Mouse (Mus musculus): ENCODE data around the gene Uqcrq. TPM values are rescaled to one million over a fixed set of nuclear protein-coding genes. Genes with fewer than 3 reads are reported as not detected.

The Uqcrq gene
- polyA plus RNA-seq, 1 experiment from 2014 or later: 629 TPM

DNA sequence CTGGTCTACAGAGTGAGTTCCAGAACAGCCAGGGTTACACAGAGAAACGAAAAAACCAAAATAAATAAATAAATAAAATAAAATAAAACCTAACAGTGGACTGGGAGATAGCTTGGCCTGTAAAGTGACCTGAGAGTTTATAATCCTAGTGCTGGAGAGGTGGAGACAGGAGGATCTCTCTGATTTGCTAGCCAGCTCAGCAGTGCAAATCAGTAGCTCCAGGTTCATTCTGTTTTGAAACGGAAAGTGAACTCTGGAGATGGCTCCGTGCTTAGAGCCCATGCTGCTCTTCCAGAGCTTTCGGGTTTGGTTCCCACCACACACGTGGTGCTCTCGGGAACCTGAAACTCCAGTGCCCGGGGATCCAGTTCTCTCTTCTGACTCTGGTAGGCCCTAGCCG, 17.4 kb upstream of the Uqcrq start:
- H3K4me1 ChIP-seq: peaks cover 6% of the 10 kb centered on the region; the same call in 1 of the 2 replicates
- no peak overlapping the region for H3K4me3 ChIP-seq (replicated peaks)
- H3K4me2 ChIP-seq: no peak overlapping the region
- no peaks in the 10 kb centered on the region for H3K27me3 ChIP-seq
- no peak overlapping the region for H3K27ac ChIP-seq
- ATAC-seq (replicated peaks; ENCODE audit: low FRiP score): no peak
- H3K36me3 ChIP-seq: no peaks in the 10 kb centered on the region
- H3K9ac ChIP-seq: no peak overlapping the region
- no peaks in the 10 kb centered on the region for H3K9me3 ChIP-seq (replicated peaks)
- 88% methylated on average over 8 of the region's 8 CpGs for WGBS

DNA sequence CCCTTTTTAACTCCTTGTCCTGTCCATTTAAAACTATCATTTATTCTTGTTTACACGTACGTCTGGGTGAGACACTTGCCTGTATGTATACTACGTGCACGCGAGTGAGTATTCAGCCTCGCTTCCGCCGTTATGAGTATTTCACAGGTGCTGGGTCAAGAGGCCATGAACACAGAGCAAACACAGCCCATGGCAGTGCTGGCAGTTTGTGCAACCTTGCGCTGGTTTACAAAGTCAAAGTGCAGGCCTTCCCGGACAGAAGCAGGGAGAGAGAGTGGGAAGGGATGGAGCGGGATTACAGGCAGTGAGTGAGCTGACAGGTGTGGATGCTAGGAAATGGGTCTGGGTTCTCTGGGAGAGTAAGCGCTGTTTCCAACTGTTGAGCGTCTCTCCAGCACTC, 15.6 kb upstream of the Uqcrq start:
- WGBS: 86% methylated on average over 13 of the region's 13 CpGs
- no peak overlapping the region for H3K4me2 ChIP-seq

DNA sequence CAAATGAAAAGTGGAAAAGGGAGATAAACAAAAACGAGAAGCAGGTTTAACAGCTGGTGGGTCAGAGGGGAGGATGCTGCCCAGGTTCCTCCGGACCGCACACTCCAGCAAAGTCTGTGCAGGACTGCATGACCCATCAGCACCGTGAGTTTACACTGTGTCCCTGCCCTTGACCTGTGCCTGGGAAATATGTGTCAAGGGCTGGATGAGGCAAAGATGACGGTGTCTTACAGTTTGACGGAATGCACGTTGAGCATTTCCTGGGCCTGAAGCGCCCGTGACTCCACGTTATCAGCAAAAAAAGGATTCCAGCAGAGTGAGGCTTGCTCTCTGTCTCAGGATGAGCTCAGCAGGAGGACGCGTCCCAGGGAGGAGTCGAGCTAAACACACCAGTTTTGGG, 14.9 kb upstream of the Uqcrq start:
- Histone ChIP-seq H3K4me3 (replicated peaks) (no peak overlapping the region), H3K4me2 (no peak overlapping the region), H3K9ac (no peak overlapping the region), H3K9me3 (replicated peaks) (no peaks in the 10 kb centered on the region), H3K4me1 (peaks cover 6% of the 10 kb centered on the region; the same call in 1 of the 2 replicates), H3K27me3 (no peaks in the 10 kb centered on the region), H3K27ac (no peak overlapping the region), H3K36me3 (no peaks in the 10 kb centered on the region)
- no peak for ATAC-seq (replicated peaks; ENCODE audit: low FRiP score)
- WGBS: 70% methylated on average over 13 of the region's 13 CpGs

More for the DNA sequence above, 15.6 kb upstream of the Uqcrq start:
- Histone ChIP-seq H3K4me3 (replicated peaks) (no peak overlapping the region), H3K27ac (no peak overlapping the region), H3K36me3 (no peaks in the 10 kb centered on the region), H3K9ac (no peak overlapping the region), H3K9me3 (replicated peaks) (no peaks in the 10 kb centered on the region), H3K4me1 (peaks cover 6% of the 10 kb centered on the region; the same call in 1 of the 2 replicates), H3K27me3 (no peaks in the 10 kb centered on the region)
- no peak for ATAC-seq (replicated peaks; ENCODE audit: low FRiP score)

DNA sequence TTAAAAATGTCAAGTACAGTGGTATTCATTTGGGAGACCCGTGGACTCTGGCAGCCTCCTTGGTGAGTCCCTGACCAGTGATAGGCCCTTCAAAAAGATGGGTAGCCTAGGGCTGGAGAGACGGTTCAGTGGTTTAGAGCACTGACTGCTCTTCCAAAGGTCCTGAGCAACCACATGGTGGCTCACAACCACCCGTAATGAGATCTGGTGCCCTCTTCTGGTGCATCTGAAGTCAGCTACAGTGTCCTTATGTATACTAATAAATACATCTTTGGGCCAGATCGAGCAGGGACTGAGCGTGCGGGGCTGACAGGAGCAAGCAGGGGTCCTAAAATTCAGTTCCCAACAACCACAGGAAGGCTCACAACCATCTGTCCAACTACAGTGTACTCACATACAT, 13.2 kb upstream of the Uqcrq start:
- no peaks in the 10 kb centered on the region for H3K27me3 ChIP-seq
- H3K4me2 ChIP-seq: no peak overlapping the region
- no peaks in the 10 kb centered on the region for H3K4me1 ChIP-seq
- no peak for ATAC-seq (replicated peaks; ENCODE audit: low FRiP score)
- 39% methylated on average over 6 of the region's 6 CpGs for WGBS
- H3K4me3 ChIP-seq (replicated peaks): no peak overlapping the region
- H3K9me3 ChIP-seq (replicated peaks): no peaks in the 10 kb centered on the region
- H3K9ac ChIP-seq: no peak overlapping the region
- H3K27ac ChIP-seq: no peak overlapping the region
- H3K36me3 ChIP-seq: no peaks in the 10 kb centered on the region

DNA sequence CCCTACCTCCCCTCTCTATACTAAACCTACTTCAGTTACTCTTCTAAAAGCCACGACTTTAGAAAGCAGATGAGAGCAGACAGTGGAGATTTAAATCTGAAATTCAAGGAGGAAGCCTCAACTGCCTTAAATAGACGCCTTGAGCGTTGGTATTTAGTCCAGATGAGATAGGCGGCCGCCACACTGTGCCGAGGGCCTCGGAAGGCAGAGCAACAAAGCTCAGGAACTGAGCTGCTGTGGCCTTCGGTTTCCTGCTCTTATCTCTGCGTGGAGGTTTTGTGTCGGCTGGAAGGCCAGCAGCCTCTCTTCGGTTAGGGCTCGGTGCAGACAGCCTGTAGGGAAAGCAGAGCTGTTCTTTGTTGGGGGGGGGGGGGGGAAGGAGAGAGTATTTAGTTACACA, 11.3 kb upstream of the Uqcrq start:
- Histone ChIP-seq H3K9me3 (replicated peaks) (no peaks in the 10 kb centered on the region), H3K9ac (no peak overlapping the region), H3K36me3 (no peaks in the 10 kb centered on the region), H3K4me1 (no peaks in the 10 kb centered on the region), H3K4me2 (no peak overlapping the region), H3K27ac (no peak overlapping the region), H3K27me3 (no peaks in the 10 kb centered on the region), H3K4me3 (replicated peaks) (no peak overlapping the region)
- no peak for ATAC-seq (replicated peaks; ENCODE audit: low FRiP score)
- WGBS: 34% methylated on average over 12 of the region's 12 CpGs

DNA sequence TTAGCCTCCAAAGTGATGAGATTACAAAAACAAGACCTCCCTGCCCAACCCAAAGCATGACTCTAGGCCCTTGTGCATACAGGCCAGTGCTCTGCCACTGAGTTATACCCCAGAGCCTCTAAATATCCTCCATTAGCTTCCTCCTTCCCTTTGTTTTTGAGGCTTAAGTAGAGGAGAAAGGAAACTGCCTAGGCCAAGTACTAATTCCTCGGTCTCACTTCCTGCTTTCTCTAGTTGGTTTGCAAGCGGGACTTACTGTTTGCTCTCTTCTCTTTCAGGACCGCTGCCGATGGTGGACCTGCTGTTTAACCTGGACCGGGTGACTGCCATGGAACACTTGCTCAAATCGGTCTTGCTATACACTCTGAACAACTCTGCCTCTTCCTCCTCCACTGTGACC, 5.7 kb upstream of the Uqcrq start:
- Histone ChIP-seq H3K36me3 (no peaks in the 10 kb centered on the region), H3K27ac (no peak overlapping the region), H3K4me2 (no peak overlapping the region), H3K4me3 (replicated peaks) (no peak overlapping the region), H3K9ac (no peak overlapping the region), H3K9me3 (replicated peaks) (no peaks in the 10 kb centered on the region), H3K27me3 (no peaks in the 10 kb centered on the region), H3K4me1 (peaks cover 6% of the 10 kb centered on the region; the same call in 1 of the 2 replicates)
- WGBS: 86% methylated on average over 6 of the region's 6 CpGs
- no peak for ATAC-seq (replicated peaks; ENCODE audit: low FRiP score)

DNA sequence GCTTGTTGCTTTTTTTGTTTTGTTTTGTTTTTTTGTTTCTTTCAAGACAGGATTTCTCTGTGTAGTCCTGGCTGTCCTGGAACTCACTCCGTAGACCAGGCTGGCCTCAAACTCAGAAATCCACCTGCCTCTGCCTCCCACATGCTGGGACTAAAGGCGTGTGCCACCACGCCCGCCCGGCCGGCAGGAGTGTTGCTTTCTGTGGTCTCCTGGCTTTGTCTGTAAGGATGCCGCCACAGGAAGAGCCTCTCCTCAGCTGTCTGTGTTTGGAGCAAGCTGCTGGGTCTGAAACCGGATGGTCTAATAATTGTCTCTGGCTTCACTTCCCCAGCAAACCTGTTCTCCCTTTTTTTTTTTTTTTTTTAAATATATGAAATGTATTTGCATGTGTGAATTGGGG, 4.9 kb upstream of the Uqcrq start:
- no peak overlapping the region for H3K27ac ChIP-seq
- no peaks in the 10 kb centered on the region for H3K9me3 ChIP-seq (replicated peaks)
- no peak for ATAC-seq (replicated peaks; ENCODE audit: low FRiP score)
- no peak overlapping the region for H3K9ac ChIP-seq
- no peaks in the 10 kb centered on the region for H3K27me3 ChIP-seq
- no peak overlapping the region for H3K4me3 ChIP-seq (replicated peaks)
- H3K4me2 ChIP-seq: no peak overlapping the region
- peaks cover 7% of the 10 kb centered on the region; the same call in 1 of the 2 replicates for H3K4me1 ChIP-seq
- 83% methylated on average over 8 of the region's 8 CpGs for WGBS
- no peaks in the 10 kb centered on the region for H3K36me3 ChIP-seq

DNA sequence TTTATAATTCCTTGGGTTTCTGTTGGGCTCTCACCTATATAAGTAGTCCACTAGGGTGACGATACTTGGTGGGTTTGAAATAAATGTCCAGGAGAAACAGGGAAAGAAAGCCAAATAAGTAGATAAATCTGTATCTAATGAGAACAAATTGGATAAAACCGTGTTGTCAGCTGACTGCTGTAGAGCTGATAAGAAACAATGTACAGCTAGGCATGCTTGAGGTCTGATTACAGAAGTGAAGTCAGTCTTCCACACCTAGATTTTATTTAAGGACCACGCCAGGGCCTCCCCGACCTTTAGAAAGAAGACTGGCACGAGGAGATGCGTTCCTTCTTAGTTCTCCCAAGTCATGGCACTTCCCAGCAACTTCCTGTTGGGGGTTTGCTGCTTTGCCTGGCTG, 2.4 kb upstream of the Uqcrq start:
- no peak for ATAC-seq (replicated peaks; ENCODE audit: low FRiP score)
- 60% methylated on average over 6 of the region's 6 CpGs for WGBS
- H3K27ac ChIP-seq: no peak overlapping the region
- no peaks in the 10 kb centered on the region for H3K9me3 ChIP-seq (replicated peaks)
- H3K4me3 ChIP-seq (replicated peaks): no peak overlapping the region
- peaks cover 16% of the 10 kb centered on the region for H3K4me1 ChIP-seq
- no peak overlapping the region for H3K4me2 ChIP-seq
- H3K9ac ChIP-seq: no peak overlapping the region
- no peaks in the 10 kb centered on the region for H3K27me3 ChIP-seq
- peaks cover 12% of the 10 kb centered on the region for H3K36me3 ChIP-seq

DNA sequence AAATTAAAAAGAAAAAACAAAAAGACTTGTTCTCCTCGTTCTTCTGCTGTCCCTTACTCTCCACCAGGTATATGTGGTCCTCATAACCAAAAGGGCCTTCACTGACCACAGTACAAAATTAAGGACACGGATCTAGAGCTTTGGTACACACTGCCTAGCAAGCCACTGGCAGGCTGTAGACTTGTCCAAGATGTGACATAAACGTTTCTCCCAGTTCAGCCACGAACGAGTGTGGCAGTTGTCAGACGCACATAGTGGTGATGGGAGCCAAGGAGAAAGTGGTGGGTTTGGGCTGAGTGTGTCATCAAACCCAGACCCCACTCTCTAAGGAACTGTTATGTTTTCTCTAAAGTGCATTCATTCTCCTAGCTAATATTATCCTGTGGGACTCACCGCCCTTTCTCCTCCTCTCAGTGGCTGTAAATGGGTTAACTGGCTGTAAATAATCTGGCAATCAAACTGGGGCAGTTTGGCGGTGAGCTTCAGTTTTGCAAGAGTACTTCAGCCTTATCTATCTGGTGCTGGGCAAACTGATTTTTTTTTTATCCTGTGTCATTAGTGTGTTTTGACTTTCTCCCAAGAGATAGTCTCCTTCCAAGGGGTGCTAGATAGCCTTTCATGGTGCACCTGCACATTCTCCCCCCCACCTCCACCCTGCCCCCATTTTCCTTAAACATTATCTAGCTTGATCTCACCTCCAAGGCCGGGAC, 871 bp upstream of the Uqcrq start:
- peak overlapping the region; percentile 33 for H3K9ac ChIP-seq
- H3K27ac ChIP-seq: peak overlapping the region; percentile 79
- H3K9me3 ChIP-seq (replicated peaks): no peaks in the 10 kb centered on the region
- peaks cover 16% of the 10 kb centered on the region for H3K4me1 ChIP-seq
- H3K4me3 ChIP-seq (replicated peaks): peak overlapping the region; percentile 98
- WGBS: 15% methylated on average over 9 of the region's 9 CpGs
- H3K4me2 ChIP-seq: peak overlapping the region; percentile 81
- no peaks in the 10 kb centered on the region for H3K27me3 ChIP-seq
- H3K36me3 ChIP-seq: peaks cover 21% of the 10 kb centered on the region
- ATAC-seq (replicated peaks; ENCODE audit: low FRiP score): peak; percentile 61; the same call in 1 of the 2 replicates

DNA sequence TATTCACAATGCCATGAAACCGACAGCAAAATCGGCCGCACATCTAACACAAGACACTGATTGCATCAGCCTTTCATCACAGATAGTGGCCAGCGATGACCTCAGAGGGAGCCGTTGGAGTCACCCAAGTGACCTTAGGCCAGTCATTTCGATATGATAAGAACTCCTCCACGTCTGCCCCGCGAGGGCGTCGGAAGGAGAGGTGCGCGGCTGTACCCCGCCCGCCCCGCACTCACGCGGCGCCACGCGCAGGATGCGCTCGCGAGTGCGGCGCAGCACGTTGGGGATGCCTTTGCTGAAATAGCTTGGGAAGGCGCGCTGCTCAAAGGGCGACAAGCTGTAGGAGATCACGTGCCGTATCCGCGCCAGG, 346 bp downstream of the Uqcrq start:
- H3K36me3 ChIP-seq: peaks cover 21% of the 10 kb centered on the region
- WGBS: under 1% methylated on average over 34 of the region's 34 CpGs
- peaks cover 16% of the 10 kb centered on the region for H3K4me1 ChIP-seq
- peak overlapping the region; percentile 98 for H3K4me3 ChIP-seq (replicated peaks)
- peak overlapping the region; percentile 87 for H3K9ac ChIP-seq
- H3K9me3 ChIP-seq (replicated peaks): no peaks in the 10 kb centered on the region
- peak; percentile 46 for ATAC-seq (replicated peaks; ENCODE audit: low FRiP score)
- no peaks in the 10 kb centered on the region for H3K27me3 ChIP-seq
- peak overlapping the region; percentile 79 for H3K27ac ChIP-seq
- H3K4me2 ChIP-seq: peak overlapping the region; percentile 81

DNA sequence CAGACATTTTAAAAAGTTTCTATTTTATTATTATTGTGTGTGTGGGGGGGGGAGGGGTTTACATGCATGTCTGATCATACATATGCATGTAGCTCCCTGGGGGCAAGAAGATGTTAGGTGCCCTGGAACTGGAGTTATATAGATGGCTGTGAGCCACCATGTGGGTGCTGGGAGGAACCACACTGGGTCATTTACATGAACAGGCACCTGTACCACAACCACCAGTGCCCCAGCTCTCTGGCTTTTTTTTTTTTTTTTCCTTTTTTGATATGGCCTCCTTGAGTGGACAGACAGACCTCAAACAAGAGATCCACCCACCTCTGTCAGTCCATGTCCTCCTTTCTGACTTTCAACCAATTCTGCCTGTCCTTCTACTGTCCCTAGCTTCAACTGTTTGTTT, 1.4 kb downstream of the Uqcrq start:
- Histone ChIP-seq H3K4me2 (peak overlapping the region; percentile 81), H3K9me3 (replicated peaks) (no peaks in the 10 kb centered on the region), H3K9ac (0 out of 2 replicates have a peak overlapping the region, but pooled peaks have one; percentile 87), H3K27ac (no peak overlapping the region), H3K36me3 (peaks cover 21% of the 10 kb centered on the region), H3K27me3 (no peaks in the 10 kb centered on the region), H3K4me3 (replicated peaks) (peak overlapping the region; percentile 98; the same call in 1 of the 2 replicates), H3K4me1 (peaks cover 16% of the 10 kb centered on the region)
- no peak for ATAC-seq (replicated peaks; ENCODE audit: low FRiP score)

DNA sequence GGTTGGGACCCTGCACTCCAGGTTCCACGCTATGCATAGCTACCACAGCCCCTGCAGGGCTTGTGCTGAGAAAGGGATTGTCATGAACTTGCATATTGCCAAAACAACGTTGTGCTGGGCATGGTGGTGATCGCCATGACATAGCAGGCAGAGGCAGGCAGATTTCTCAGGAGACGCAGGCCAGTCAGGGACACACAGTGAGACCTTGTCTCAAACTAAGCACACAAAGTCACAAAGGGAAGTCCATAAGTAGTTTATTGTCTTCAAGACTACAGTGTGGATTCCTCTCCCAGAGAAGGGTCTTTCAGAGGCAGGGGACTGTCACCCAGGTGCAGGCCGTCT, 1.9 kb downstream of the Uqcrq start:
- ATAC-seq (replicated peaks; ENCODE audit: low FRiP score): no peak
- H3K27me3 ChIP-seq: no peaks in the 10 kb centered on the region
- no peak overlapping the region for H3K9ac ChIP-seq
- no peaks in the 10 kb centered on the region for H3K9me3 ChIP-seq (replicated peaks)
- 94% methylated on average over 5 of the region's 5 CpGs for WGBS
- peaks cover 16% of the 10 kb centered on the region for H3K4me1 ChIP-seq
- no peak overlapping the region for H3K27ac ChIP-seq
- H3K4me3 ChIP-seq (replicated peaks): no peak overlapping the region
- H3K4me2 ChIP-seq: no peak overlapping the region
- H3K36me3 ChIP-seq: peaks cover 21% of the 10 kb centered on the region

Data from kidney, embryonic 15.5 days (tissue).